Mouse (Mus musculus) induced T-regulatory cell, adult 2 months (primary cell): ENCODE measurements around the gene Anks1.

Experiments
- DNase-seq: peaks from one replicate; pipeline ENCODE4 v3.0.0-alpha.2; 2012; ENCODE audit warnings: low read depth

The Anks1 gene

DNA sequence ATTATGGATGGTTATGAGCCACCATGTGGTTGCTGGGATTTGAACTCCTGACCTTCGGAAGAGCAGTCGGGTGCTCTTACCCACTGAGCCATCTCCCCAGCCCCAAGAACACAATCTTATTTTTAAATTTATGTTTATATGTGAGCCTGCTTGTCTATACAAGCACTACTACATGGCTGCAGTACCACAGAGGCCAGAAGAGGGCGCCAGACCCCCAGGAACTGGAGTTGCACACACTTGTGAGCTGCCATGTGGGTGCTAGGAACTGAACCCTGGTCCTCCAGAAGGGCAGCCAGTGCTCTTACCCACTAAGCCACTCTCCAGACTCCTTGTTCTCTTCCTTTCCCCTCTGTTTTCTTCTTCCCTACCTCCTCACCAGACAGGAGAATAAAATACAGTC is 184.7 kb downstream of the Anks1 start:
- peak; percentile 36 for DNase-seq

DNA sequence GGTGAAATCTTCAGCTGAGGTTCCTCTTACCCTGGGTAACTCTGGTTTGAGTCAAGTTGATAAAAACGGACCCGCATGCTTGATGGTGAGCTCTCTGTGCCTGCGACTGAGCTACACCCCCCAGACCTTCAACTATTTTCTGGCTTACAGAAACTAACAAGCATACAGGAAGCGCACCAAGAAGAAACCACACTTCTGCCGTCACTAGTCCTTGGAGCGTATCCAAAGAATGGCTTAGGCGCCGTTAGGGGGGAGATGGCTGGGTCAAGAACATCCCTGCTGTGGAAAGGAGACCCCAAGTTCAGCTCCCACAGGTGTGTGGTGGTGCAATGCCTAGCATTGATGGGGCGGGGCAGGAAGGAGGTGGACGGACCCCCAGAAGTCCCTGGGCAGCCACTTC is 187.3 kb downstream of the Anks1 start:
- DNase-seq = no peak

DNA sequence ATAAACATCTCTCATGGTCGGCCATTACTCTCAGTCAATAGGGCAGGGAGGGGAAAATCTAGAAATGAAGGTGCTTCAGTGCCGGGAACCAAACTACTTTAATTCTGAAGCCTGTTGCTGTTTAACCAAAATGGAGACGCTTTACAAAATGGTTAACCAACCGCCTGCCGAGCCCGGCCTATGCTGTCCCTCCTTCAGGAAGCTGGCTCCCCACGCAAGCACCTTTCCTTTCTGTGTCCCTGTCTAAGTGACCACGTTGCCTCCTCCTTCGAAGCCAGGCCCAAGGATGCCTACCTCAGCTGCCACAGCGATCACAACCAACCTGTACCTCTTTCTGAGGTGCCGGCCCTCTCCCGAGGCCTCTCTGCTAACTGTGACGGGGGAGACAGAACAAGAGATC is 188.2 kb downstream of the Anks1 start:
- no peak for DNase-seq

DNA sequence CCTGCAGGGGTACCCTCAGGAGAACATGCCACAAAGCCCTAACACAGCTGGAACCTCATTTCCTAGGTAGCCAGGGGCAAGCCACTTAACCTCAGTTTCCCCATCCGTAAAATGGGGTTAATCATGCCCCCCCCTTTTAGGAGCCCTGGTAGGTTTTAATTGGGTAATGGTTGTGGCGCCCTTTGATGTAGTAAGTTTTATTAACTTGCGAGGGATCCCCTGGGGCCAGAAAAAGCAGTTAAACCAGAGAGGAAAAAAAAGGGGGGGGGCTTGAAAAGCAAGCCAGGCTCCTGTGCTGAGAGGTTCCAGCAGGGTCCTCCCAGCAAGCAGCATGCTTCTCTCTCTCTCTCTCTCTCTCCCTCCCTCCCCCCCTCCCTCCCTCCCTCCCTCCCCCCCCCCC is 190.0 kb downstream of the Anks1 start:
- DNase-seq = no peak

DNA sequence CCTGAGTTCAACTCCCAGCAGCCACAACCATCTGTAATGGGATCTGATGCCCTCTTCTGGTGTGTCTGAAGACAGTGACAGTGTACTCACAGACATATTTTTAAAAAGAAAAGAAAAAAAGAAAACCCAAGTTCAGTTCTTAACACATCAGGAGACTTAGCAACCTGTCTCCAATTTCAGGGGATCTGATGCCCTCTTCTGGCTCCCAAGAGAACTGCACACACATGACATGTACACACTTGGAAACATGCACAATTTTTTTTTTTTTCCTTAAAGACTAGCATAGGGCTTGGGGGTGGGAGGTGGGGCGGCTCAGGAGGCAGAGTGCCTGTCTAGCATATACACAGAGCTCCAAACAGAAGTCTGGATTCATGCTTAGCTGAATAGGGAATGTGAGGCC is 191.6 kb downstream of the Anks1 start:
- peak; percentile 30 for DNase-seq

DNA sequence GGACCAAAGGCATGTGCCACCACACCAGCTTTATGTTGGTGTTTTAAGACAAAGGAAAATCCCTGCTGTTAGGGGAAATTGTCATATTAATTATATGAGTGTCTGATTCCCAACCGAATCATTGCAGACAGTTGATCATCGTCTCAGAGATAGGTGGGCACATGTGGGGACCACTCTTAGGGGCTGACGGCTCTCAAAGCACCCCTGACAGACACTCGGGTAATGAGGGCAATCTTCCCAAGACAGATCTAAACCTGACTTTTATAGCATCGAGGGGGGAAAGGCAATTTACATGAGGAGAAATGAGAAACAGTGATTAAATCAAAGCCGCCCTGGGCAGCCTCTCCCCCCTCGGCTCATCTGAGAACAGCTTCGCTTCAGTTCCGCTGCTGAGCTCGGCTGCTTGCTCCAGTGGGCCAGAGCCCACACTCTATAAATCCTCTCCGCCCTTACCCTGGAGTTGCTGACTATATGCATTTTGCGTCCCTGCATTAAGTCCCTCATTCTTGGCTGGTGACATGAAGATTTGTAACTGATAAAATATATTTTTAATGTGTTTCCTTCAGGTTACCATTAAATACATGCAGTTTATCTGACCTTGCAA is 192.3 kb downstream of the Anks1 start:
- no peak for DNase-seq

DNA sequence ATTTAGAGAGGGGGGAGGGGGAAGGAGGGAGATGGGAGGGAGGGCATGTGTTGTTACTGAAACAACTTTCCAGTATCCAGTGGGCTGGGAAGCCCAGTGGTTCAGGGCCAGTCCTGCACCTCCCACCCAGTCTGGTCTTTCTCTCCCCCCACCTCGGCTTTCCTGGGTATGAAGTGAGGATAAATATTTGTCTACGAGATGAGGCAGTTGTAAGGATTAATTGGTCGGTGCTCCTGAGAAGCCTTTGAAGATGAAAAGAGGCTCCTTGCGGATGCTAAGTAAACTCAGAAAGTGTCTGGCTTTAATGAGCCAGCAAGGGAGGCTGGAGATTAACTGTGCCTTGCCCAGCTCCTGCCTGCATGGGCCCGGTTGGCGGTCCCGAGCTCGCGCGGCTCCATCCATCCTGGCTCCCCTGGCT is 192.8 kb downstream of the Anks1 start:
- DNase-seq = no peak

DNA sequence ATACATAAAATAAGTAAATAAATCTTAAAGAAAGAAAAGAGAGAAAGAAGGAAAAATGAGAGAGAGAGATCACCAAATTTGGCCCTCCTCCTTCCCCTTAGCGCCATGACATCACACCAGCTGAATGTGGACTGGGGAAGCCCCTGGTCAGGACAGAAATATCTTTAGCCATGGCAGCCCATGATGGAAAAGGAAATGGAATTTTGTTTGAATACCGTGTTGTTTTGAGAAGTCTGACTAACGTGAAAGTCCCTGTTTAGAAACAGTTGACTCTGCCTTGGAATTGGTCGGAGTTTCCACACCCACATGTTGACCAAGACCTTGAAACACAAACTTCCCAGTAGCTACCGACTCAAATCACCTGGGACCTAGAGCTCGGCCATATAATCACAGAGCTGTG is 195.3 kb downstream of the Anks1 start:
- DNase-seq = no peak

DNA sequence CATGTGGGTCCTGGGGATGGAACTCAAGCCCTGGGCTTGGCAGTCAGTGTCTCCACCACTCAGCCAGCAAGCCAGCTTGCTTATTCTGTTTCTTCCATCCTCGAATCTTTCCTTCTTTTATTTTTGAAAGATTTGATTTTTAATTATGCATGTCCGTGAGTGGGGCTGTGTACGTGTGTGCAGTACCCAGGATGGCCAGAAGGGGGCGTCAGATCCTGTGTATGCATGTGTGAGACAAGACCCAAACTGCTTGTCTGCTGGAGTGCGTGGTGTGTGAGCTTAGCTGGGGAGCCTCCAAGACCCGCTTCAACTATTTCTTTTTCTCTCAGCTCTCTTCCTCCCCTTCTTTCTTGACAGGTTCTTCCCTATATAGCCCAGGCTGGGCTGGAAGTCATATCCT is 197.2 kb downstream of the Anks1 start:
- DNase-seq = peak; percentile 46

DNA sequence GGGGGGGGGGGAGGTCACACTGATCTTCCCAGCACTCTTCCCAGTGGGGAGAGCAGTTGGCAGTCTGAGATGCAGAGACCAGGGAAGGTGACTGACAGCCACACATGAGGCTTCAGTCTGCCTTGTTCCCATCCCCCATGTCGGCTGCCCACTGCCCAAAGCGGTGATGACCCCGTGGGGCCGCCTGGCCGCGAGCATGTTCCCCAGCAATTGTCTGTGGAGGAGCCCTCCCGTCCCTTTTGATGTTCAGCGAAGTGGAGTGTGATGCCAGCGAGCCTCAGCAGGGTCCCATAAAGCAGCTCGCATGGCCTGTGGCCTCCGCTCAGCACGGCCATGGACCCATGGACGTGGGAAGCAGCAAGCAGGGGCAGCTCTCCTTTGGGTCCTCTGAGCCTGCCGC is 198.2 kb downstream of the Anks1 start:
- no peak for DNase-seq

DNA sequence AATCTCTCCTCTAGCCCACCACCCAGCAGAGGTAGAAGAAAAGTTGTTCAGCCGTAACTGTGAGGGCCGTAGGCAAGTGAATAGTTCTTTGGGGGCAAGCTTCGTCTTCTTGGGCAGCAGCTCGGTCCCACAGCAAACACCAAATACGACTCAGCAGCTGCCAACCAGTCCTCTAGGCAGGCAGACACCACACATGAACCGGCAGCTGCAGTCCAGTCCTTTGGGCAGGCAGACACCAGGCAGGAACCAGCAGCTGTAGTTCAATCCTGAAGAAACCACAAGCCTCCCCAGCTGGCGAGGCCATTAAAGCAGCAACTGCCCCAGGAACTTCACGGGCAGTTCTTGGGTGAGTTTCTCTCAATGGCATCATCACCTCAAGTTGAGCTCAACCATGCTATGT is 203.2 kb downstream of the Anks1 start:
- DNase-seq = no peak
